Mouse (Mus musculus) hindbrain, embryonic 16.5 days (tissue): Measurements from ENCODE around the gene Rsad1. TPM values are rescaled to one million over a fixed set of nuclear protein-coding genes. Genes with fewer than 3 reads are reported as not detected.

Experiments used
- ATAC-seq: fragments of 200-750 bp; cut with Nextera tagmentation; 2 replicates; pipeline ENCODE4 v1.8.0; 2017; ENCODE audit warnings: moderate TSS enrichment, moderate library complexity
- H3K27ac ChIP-seq: fragments of 300-500 bp; sonication (generic); 2 replicates; pipeline ENCODE4 v1.5.1; 2014; ENCODE audit warnings: low read depth, mild to moderate bottlenecking, control low read depth, low read length, moderate library complexity
- H3K27me3 ChIP-seq: fragments of 300-500 bp; sonication (generic); replicated peaks from 2 replicates; pipeline ENCODE4 v1.6.1; 2014; ENCODE audit warnings: low read length; ENCODE audit not compliant: control insufficient read depth, insufficient read depth
- H3K36me3 ChIP-seq: fragments of 300-500 bp; sonication (generic); 2 replicates; pipeline ENCODE4 v1.6.1; 2014; ENCODE audit warnings: mild to moderate bottlenecking, low read length, moderate library complexity, mixed read lengths; ENCODE audit not compliant: control insufficient read depth, insufficient read depth
- H3K4me1 ChIP-seq: fragments of 300-500 bp; sonication (generic); 2 replicates; pipeline ENCODE4 v1.6.1; 2014; ENCODE audit warnings: low read depth, low read length; ENCODE audit not compliant: control insufficient read depth, insufficient read depth
- H3K4me2 ChIP-seq: fragments of 300-500 bp; sonication (generic); 2 replicates; pipeline ENCODE4 v1.6.1; 2014; ENCODE audit warnings: mild to moderate bottlenecking, low read length, control low read depth, moderate library complexity
- H3K4me3 ChIP-seq: fragments of 300-500 bp; sonication (generic); 2 replicates; pipeline ENCODE4 v1.5.1; 2014; ENCODE audit warnings: mild to moderate bottlenecking, low read length, control low read depth, moderate library complexity
- H3K9ac ChIP-seq: fragments of 300-500 bp; sonication (generic); 2 replicates; pipeline ENCODE4 v1.6.1; 2014; ENCODE audit warnings: low read depth, mild to moderate bottlenecking, control low read depth, low read length, moderate library complexity
- H3K9me3 ChIP-seq: fragments of 300-500 bp; sonication (generic); 2 replicates; pipeline ENCODE4 v1.6.1; 2014; ENCODE audit warnings: mild to moderate bottlenecking, low read length, moderate library complexity; ENCODE audit not compliant: control insufficient read depth
- WGBS: fragments of 180-500 bp; shearing (Covaris S2); extraction: QIAGEN DNeasy Blood & Tissue Kit; methylation state at CpG from one replicate; pipeline ENCODE4 v1.1.7; 2014; 5-methylcytosine and 5-hydroxymethylcytosine counted together
- polyA plus RNA-seq: library from polyadenylated mRNA; unstranded; fragments of >200 nt; fragmentation: Nextera tagmentation; extraction: Ambion mirVana; gene quantifications from 2 replicates; pipeline ENCODE4 v1.2.1, GENCODE M21; 2015

The Rsad1 gene
- polyA plus RNA-seq, 1 experiment from 2014 or later, result 11.7 TPM

DNA sequence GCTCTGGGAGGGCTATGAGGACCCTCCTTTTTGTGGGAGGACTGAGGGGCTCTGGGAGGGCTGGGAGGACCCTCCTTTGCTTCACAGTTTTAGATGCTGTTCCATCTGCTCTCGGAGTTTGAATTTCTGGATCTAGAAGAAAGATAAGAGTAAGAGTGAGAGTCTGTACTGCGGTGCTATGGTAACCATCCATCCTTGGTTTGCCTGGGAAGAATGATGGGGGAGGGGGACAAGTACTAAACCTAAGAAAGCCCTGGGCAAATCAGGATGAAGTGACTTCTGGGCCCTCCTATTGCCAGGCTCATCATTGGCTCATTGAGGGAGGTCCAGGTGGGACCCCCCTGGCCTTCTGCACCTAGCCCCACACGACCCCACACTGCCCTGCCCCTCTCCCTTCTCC, 9.2 kb upstream of the Rsad1 start:
- H3K27me3 ChIP-seq, result no peaks in the 10 kb centered on the region
- no peaks in the 10 kb centered on the region for H3K9me3 ChIP-seq
- H3K27ac ChIP-seq, result no peak overlapping the region
- WGBS, result 83% methylated on average over 3 of the region's 3 CpGs
- H3K36me3 ChIP-seq, result no peaks in the 10 kb centered on the region
- H3K4me1 ChIP-seq, result no peaks in the 10 kb centered on the region
- no peak for ATAC-seq
- H3K9ac ChIP-seq, result no peak overlapping the region
- H3K4me2 ChIP-seq, result no peak overlapping the region
- no peak overlapping the region for H3K4me3 ChIP-seq

GRCm38 (mm10) chr11:94550442-94550744, 1.3 kb upstream of the Rsad1 start:
- ATAC-seq, result no peak
- H3K4me1 ChIP-seq, result peaks cover 9% of the 10 kb centered on the region
- WGBS, result 95% methylated on average over 5 of the region's 5 CpGs
- no peaks in the 10 kb centered on the region for H3K36me3 ChIP-seq
- H3K4me2 ChIP-seq, result no peak overlapping the region
- no peak overlapping the region for H3K27ac ChIP-seq
- H3K4me3 ChIP-seq, result no peak overlapping the region
- H3K9ac ChIP-seq, result no peak overlapping the region
- no peaks in the 10 kb centered on the region for H3K9me3 ChIP-seq
- no peaks in the 10 kb centered on the region for H3K27me3 ChIP-seq

- 74% methylated on average over 10 of the region's 10 CpGs for WGBS
- no peak for ATAC-seq
- Histone ChIP-seq H3K36me3 (no peaks in the 10 kb centered on the region), H3K9me3 (no peaks in the 10 kb centered on the region), H3K9ac (peak overlapping the region; percentile 85; the same call in 1 of the 2 replicates), H3K4me3 (no peak overlapping the region), H3K4me1 (peaks cover 9% of the 10 kb centered on the region), H3K27me3 (no peaks in the 10 kb centered on the region), H3K4me2 (no peak overlapping the region; the same call in 1 of the 2 replicates), H3K27ac (peak overlapping the region; percentile 90)
These were observed 811 bp upstream of the Rsad1 start for GRCm38 (mm10) chr11:94549691-94550441.

DNA sequence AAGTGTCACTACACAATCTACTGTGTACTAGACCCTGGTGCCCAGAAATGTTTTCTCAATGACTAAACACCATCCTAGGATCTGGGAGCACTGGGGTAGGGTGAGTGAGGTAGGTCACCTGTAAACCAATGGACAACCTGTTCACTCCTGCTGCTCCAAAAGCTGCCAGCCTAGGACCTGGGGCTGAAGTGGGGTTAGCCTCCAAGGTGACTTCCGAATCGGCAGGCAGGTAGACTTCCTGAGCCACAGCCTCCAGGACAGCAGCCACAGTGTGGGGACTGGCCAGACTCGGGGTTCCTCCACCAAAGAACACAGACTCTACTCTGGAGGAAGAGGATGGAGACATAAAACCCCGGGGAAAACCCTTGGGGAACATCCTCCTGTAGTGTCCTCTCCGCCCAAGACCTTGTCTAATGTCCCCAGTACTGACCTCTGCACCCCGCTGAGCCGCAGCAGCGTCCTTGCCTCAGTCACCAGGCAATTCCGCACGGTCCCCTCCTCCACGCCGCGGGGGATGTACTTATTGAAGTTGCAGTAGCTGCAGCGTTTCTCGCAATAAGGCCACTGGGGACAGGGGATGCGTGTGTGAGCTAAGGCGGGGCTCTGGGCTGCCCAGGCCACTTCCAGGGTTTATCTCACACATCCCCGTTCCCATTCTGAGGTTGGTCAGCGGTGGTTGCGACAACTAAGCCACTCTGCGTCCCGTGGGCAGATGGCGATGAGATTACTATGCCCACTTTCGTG, 842 bp downstream of the Rsad1 start:
- ATAC-seq, result peak; percentile 57
- peaks cover 9% of the 10 kb centered on the region for H3K4me1 ChIP-seq
- peak overlapping the region; percentile 85 for H3K9ac ChIP-seq
- H3K4me3 ChIP-seq, result peak overlapping the region; percentile 81
- H3K36me3 ChIP-seq, result no peaks in the 10 kb centered on the region
- H3K27me3 ChIP-seq, result no peaks in the 10 kb centered on the region
- peak overlapping the region; percentile 63 for H3K4me2 ChIP-seq
- 11% methylated on average over 24 of the region's 24 CpGs for WGBS
- H3K9me3 ChIP-seq, result no peaks in the 10 kb centered on the region
- peak overlapping the region; percentile 90 for H3K27ac ChIP-seq

GRCm38 (mm10) chr11:94547271-94547670, 1.8 kb downstream of the Rsad1 start:
- Histone ChIP-seq H3K9ac (no peak overlapping the region), H3K4me2 (no peak overlapping the region), H3K36me3 (no peaks in the 10 kb centered on the region), H3K27me3 (no peaks in the 10 kb centered on the region), H3K27ac (no peak overlapping the region), H3K9me3 (no peaks in the 10 kb centered on the region), H3K4me3 (no peak overlapping the region), H3K4me1 (peaks cover 9% of the 10 kb centered on the region)
- 89% methylated on average over 6 of the region's 6 CpGs for WGBS
- no peak for ATAC-seq

DNA sequence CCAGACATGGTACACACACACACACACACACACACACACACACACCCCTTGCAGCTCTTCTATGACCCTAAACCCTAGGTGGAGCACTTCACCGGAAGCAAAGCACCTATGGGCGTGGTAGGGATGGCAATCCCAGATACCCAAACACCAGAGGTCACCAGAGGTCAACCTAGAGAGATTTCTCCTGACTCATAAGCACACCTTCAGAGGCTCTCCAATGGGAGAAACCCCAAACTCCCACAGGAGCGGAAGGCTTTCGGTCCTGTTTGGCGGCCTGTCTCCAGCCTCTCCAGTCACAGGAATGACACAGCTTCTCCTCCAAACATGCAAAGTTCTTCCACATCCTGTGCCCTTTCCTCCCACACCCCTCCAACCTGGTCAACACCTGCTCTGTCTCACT, 2.7 kb downstream of the Rsad1 start:
- H3K9me3 ChIP-seq, result no peaks in the 10 kb centered on the region
- no peak overlapping the region for H3K27ac ChIP-seq
- no peak overlapping the region for H3K9ac ChIP-seq
- H3K27me3 ChIP-seq, result no peaks in the 10 kb centered on the region
- H3K4me3 ChIP-seq, result no peak overlapping the region
- WGBS, result 95% methylated on average over 5 of the region's 5 CpGs
- H3K4me1 ChIP-seq, result peaks cover 9% of the 10 kb centered on the region
- ATAC-seq, result no peak
- no peaks in the 10 kb centered on the region for H3K36me3 ChIP-seq
- H3K4me2 ChIP-seq, result no peak overlapping the region

GRCm38 (mm10) chr11:94544422-94544821, 4.6 kb downstream of the Rsad1 start:
- Histone ChIP-seq H3K27ac (no peak overlapping the region), H3K4me2 (peak overlapping the region; percentile 39), H3K9me3 (no peaks in the 10 kb centered on the region), H3K9ac (no peak overlapping the region; the same call in 1 of the 2 replicates), H3K27me3 (no peaks in the 10 kb centered on the region), H3K4me1 (peaks cover 7% of the 10 kb centered on the region), H3K4me3 (no peak overlapping the region), H3K36me3 (no peaks in the 10 kb centered on the region)
- no peak for ATAC-seq
- 50% methylated on average over 18 of the region's 18 CpGs for WGBS

DNA sequence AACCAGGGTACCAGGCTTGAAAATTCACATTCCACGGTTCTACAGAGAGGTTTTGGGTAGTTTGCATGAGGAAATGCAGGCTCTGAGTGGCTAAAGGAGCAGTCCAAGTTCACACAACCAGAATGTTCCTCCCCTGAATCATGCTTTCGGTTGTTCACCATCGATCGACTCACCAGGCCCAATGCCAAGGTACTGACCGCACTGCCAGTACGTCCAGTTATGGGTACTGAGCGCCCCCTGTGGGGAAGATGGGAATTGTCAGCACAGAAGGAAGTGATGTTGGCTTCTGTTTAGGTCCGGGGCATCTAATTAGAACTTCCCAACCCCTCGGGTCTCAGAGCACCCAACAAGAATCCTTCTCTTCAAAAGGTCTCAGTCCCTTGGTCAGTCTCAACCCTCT, 5.1 kb downstream of the Rsad1 start:
- ATAC-seq, result no peak
- H3K4me2 ChIP-seq, result peak overlapping the region; percentile 39; the same call in 1 of the 2 replicates
- peaks cover 5% of the 10 kb centered on the region for H3K4me1 ChIP-seq
- no peak overlapping the region for H3K27ac ChIP-seq
- no peaks in the 10 kb centered on the region for H3K27me3 ChIP-seq
- no peak overlapping the region for H3K9ac ChIP-seq
- H3K4me3 ChIP-seq, result no peak overlapping the region
- WGBS, result 39% methylated on average over 9 of the region's 9 CpGs
- no peaks in the 10 kb centered on the region for H3K36me3 ChIP-seq
- H3K9me3 ChIP-seq, result no peaks in the 10 kb centered on the region

DNA sequence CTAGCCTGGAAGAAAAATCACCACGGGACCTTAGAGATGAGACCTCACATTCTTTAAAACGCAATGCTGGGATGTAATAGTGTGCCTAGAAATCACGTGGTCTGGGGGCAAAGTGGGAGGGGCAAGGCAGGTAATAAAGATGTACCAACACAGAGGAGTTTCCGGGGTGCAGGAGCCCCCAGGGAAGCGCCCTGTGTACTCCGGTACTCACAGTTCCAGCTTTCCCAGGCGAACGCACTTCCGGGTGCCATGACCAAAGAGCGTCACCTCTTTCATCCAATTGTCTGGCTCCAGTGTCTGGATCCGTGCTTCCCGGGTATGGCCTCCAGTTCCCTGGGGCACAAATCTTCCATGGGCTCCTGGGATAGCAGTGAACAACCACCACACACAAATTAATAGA, 5.7 kb downstream of the Rsad1 start:
- Histone ChIP-seq H3K4me1 (peaks cover 5% of the 10 kb centered on the region), H3K4me3 (no peak overlapping the region), H3K36me3 (no peaks in the 10 kb centered on the region), H3K9ac (no peak overlapping the region), H3K27ac (no peak overlapping the region), H3K4me2 (no peak overlapping the region), H3K9me3 (no peaks in the 10 kb centered on the region), H3K27me3 (no peaks in the 10 kb centered on the region)
- WGBS, result 86% methylated on average over 12 of the region's 12 CpGs
- no peak for ATAC-seq
